Mouse (Mus musculus) myocyte (in vitro differentiated cells): ENCODE data around the gene Foxm1.

ENCODE experiments used
- CEBPB ChIP-seq: IDR thresholded peaks from 2 replicates; pipeline ENCODE4 v1.6.1; 2011; ENCODE audit warnings: mild to moderate bottlenecking, moderate library complexity; ENCODE audit not compliant: poor library complexity, insufficient read depth, severe bottlenecking
- E2F4 ChIP-seq: IDR thresholded peaks from one replicate; pipeline ENCODE4 v1.6.1; 2011; ENCODE audit warnings: mild to moderate bottlenecking, control low read depth, moderate library complexity; ENCODE audit not compliant: insufficient read depth
- MYOD1 ChIP-seq, 3 experiments: IDR thresholded peaks; one replicate each; pipeline ENCODE4 v1.6.1; 2011; ENCODE audit warnings: control low read depth in 2 of 3, low read depth in 2 of 3, mild to moderate bottlenecking in 2 of 3, moderate library complexity in 1 of 3; ENCODE audit not compliant: insufficient read length in 2 of 3, control insufficient read depth in 1 of 3
- POLR2A ChIP-seq: IDR thresholded peaks from one replicate; pipeline ENCODE4 v1.6.1; 2011; ENCODE audit warnings: low read depth, mild to moderate bottlenecking, control low read depth, moderate library complexity; ENCODE audit not compliant: insufficient read length
- POLR2AphosphoS2 ChIP-seq: IDR thresholded peaks from one replicate; pipeline ENCODE4 v1.6.1; 2011; ENCODE audit warnings: low read depth, control low read depth; ENCODE audit not compliant: insufficient read length
- REST ChIP-seq: IDR thresholded peaks from one replicate; pipeline ENCODE4 v1.6.1; 2011; ENCODE audit warnings: mild to moderate bottlenecking, control low read depth, moderate library complexity; ENCODE audit not compliant: insufficient read depth, insufficient read length
- TCF12 ChIP-seq: IDR thresholded peaks from one replicate; pipeline ENCODE4 v1.6.1; 2011; ENCODE audit warnings: mild to moderate bottlenecking, control low read depth; ENCODE audit not compliant: poor library complexity, insufficient read depth, severe bottlenecking
- USF1 ChIP-seq: IDR thresholded peaks from one replicate; pipeline ENCODE4 v1.6.1; 2011; ENCODE audit warnings: low read depth, mild to moderate bottlenecking, control low read depth, moderate library complexity

- no peak for TF ChIP-seq POLR2AphosphoS2
- no peak for TF ChIP-seq USF1
- no peak for TF ChIP-seq REST
- TF ChIP-seq POLR2A = no peak
- TF ChIP-seq E2F4 = no peak
- no peak for TF ChIP-seq MYOD1 (IDR thresholded peaks at IDR 0.05; ENCODE audit: control insufficient read depth in 1 of 3, insufficient read length in 2 of 3, low read depth in 2 of 3)
- TF ChIP-seq TCF12 = no peak
- no peak for TF ChIP-seq CEBPB
These were observed 60.9 kb downstream of the Foxm1 start for GRCm38 (mm10) chr6:128423496-128424268.
